Mouse (Mus musculus) intestine, embryonic 14.5 days (tissue): ENCODE data around the gene Hoxc4. TPM values are rescaled to one million over a fixed set of nuclear protein-coding genes. Genes with fewer than 3 reads are reported as not detected.

ENCODE experiments used
- ATAC-seq: fragments of 200-750 bp; cut with Nextera tagmentation; replicated peaks from 2 replicates; pipeline ENCODE4 v1.8.0; 2017; ENCODE audit warnings: low read depth, moderate number of reproducible peaks, moderate TSS enrichment, moderate library complexity; ENCODE audit not compliant: low FRiP score, low TSS enrichment
- DNase-seq: peaks from one replicate; pipeline ENCODE4 v3.0.0-alpha.2; 2018; ENCODE audit warnings: low spot score
- H3K27ac ChIP-seq: fragments of 300-500 bp; sonication (generic); 2 replicates; pipeline ENCODE4 v1.5.1; 2014; ENCODE audit warnings: low read depth, mild to moderate bottlenecking, control low read depth
- H3K27me3 ChIP-seq: fragments of 300-500 bp; sonication (generic); replicated peaks from 2 replicates; pipeline ENCODE4 v1.6.1; 2014; ENCODE audit warnings: low read length, control low read depth; ENCODE audit not compliant: control insufficient read depth, insufficient read depth
- H3K36me3 ChIP-seq: fragments of 300-500 bp; sonication (generic); 2 replicates; pipeline ENCODE4 v1.6.1; 2014; ENCODE audit warnings: low read length, control low read depth; ENCODE audit not compliant: control insufficient read depth, insufficient read depth
- H3K4me1 ChIP-seq: fragments of 300-500 bp; sonication (generic); replicated peaks from 2 replicates; pipeline ENCODE4 v1.6.1; 2014; ENCODE audit warnings: low read length, control low read depth, mixed read lengths; ENCODE audit not compliant: control insufficient read depth, insufficient read depth
- H3K4me2 ChIP-seq: fragments of 300-500 bp; sonication (generic); 2 replicates; pipeline ENCODE4 v1.6.1; 2014; ENCODE audit warnings: low read length
- H3K4me3 ChIP-seq: fragments of 300-500 bp; sonication (generic); 2 replicates; pipeline ENCODE4 v1.5.1; 2014; ENCODE audit warnings: low read depth, low read length, control low read depth, mixed read lengths
- H3K9ac ChIP-seq: fragments of 300-500 bp; sonication (generic); 2 replicates; pipeline ENCODE4 v1.6.1; 2014; ENCODE audit warnings: mild to moderate bottlenecking, low read length
- H3K9me3 ChIP-seq: fragments of 300-500 bp; sonication (generic); 2 replicates; pipeline ENCODE4 v1.6.1; 2016; ENCODE audit warnings: low read length, control low read depth; ENCODE audit not compliant: control insufficient read depth
- WGBS: fragments of 180-500 bp; shearing (Covaris S2); extraction: QIAGEN DNeasy Blood & Tissue Kit; methylation state at CpG from one replicate; pipeline ENCODE4 v1.1.7; 2014; 5-methylcytosine and 5-hydroxymethylcytosine counted together
- polyA plus RNA-seq: library from polyadenylated mRNA; unstranded; fragments of >200 nt; fragmentation: Nextera tagmentation; extraction: Ambion mirVana; gene quantifications from 2 replicates; pipeline ENCODE4 v1.2.1, GENCODE M21; 2014

Gene Hoxc4
- polyA plus RNA-seq = 14.6 and 15.6 TPM in 2 replicates

- ATAC-seq = no peak
- DNase-seq = no peak
- Histone ChIP-seq H3K4me2 (peak within 1 kb of the TSS; percentile 32), H3K4me3 (no peak within 1 kb of the TSS), H3K4me1 (peaks cover 19% of the 10 kb centered on the region), H3K9me3 (no peaks in the 10 kb centered on the region), H3K36me3 (no peaks in the 10 kb centered on the region), H3K27me3 (peaks cover 89% of the 10 kb centered on the region), H3K27ac (peak within 1 kb of the TSS; percentile 71), H3K9ac (0 out of 2 replicates have a peak within 1 kb of the TSS, but pooled peaks have one; percentile 4)
- WGBS = 32% methylated on average over 9 of the region's 9 CpGs
Measured at GRCm38 (mm10) chr15:103018636-103019035, at the start of gene Hoxc4. Gene Hoxc4, plus strand, starts transcription at chr15:103018934.

- H3K4me1 ChIP-seq = no peaks in the 10 kb centered on the region
- DNase-seq = no peak
- H3K9ac ChIP-seq = no peak overlapping the region
- H3K27ac ChIP-seq = no peak overlapping the region
- peaks cover 98% of the 10 kb centered on the region for H3K27me3 ChIP-seq
- H3K4me3 ChIP-seq = 0 out of 2 replicates have a peak overlapping the region, but pooled peaks have one; percentile 2
- H3K4me2 ChIP-seq = no peak overlapping the region
- WGBS = 38% methylated on average over 1 of the region's 1 CpGs
- no peak for ATAC-seq
- no peaks in the 10 kb centered on the region for H3K9me3 ChIP-seq
- no peaks in the 10 kb centered on the region for H3K36me3 ChIP-seq
Measured at GRCm38 (mm10) chr15:102969296-102969695, 49.4 kb upstream of the Hoxc4 start.

- H3K36me3 ChIP-seq = no peaks in the 10 kb centered on the region
- DNase-seq (no peak), ATAC-seq (no peak)
- no peak overlapping the region for H3K9ac ChIP-seq
- peaks cover 98% of the 10 kb centered on the region for H3K27me3 ChIP-seq
- H3K4me1 ChIP-seq = no peaks in the 10 kb centered on the region
- no peaks in the 10 kb centered on the region for H3K9me3 ChIP-seq
- WGBS = under 1% methylated on average over 12 of the region's 12 CpGs
- H3K27ac ChIP-seq = no peak overlapping the region
- no peak overlapping the region for H3K4me2 ChIP-seq
- H3K4me3 ChIP-seq = no peak overlapping the region
Measured at GRCm38 (mm10) chr15:102970740-102971139, 48.0 kb upstream of the Hoxc4 start.

GRCm38 (mm10) chr15:102972254-102972653 is 46.5 kb upstream of the Hoxc4 start:
- WGBS = 3% methylated on average over 21 of the region's 21 CpGs
- H3K4me3 ChIP-seq = no peak overlapping the region
- no peak overlapping the region for H3K27ac ChIP-seq

GRCm38 (mm10) chr15:102972753-102973152 is 46.0 kb upstream of the Hoxc4 start:
- ATAC-seq (no peak), DNase-seq (no peak)
- Histone ChIP-seq H3K4me2 (peak overlapping the region; percentile 14; the same call in 1 of the 2 replicates), H3K4me1 (no peaks in the 10 kb centered on the region), H3K36me3 (no peaks in the 10 kb centered on the region), H3K9me3 (no peaks in the 10 kb centered on the region), H3K27me3 (peaks cover 98% of the 10 kb centered on the region), H3K4me3 (no peak overlapping the region), H3K27ac (no peak overlapping the region), H3K9ac (no peak overlapping the region)
- WGBS = 3% methylated on average over 6 of the region's 6 CpGs

More at GRCm38 (mm10) chr15:102972254-102972653, 46.5 kb upstream of the Hoxc4 start:
- Histone ChIP-seq H3K9me3 (no peaks in the 10 kb centered on the region), H3K4me1 (no peaks in the 10 kb centered on the region), H3K9ac (no peak overlapping the region), H3K36me3 (no peaks in the 10 kb centered on the region), H3K27me3 (peaks cover 98% of the 10 kb centered on the region), H3K4me2 (peak overlapping the region; percentile 14; the same call in 1 of the 2 replicates)
- DNase-seq (no peak), ATAC-seq (no peak)

GRCm38 (mm10) chr15:102975034-102975433 is 43.7 kb upstream of the Hoxc4 start:
- 7% methylated on average over 7 of the region's 7 CpGs for WGBS
- Histone ChIP-seq H3K36me3 (no peaks in the 10 kb centered on the region), H3K27ac (no peak overlapping the region), H3K4me3 (0 out of 2 replicates have a peak overlapping the region, but pooled peaks have one; percentile 12), H3K4me2 (0 out of 2 replicates have a peak overlapping the region, but pooled peaks have one; percentile 4), H3K27me3 (peaks cover 100% of the 10 kb centered on the region), H3K9ac (no peak overlapping the region), H3K4me1 (no peaks in the 10 kb centered on the region), H3K9me3 (no peaks in the 10 kb centered on the region)
- no peak for ATAC-seq
- no peak for DNase-seq

- DNase-seq (peak; percentile 74), ATAC-seq (no peak)
- H3K27ac ChIP-seq = no peak overlapping the region
- no peaks in the 10 kb centered on the region for H3K36me3 ChIP-seq
- 0 out of 2 replicates have a peak overlapping the region, but pooled peaks have one; percentile 12 for H3K4me3 ChIP-seq
- H3K27me3 ChIP-seq = peaks cover 100% of the 10 kb centered on the region
- no peak overlapping the region for H3K9ac ChIP-seq
- no peaks in the 10 kb centered on the region for H3K4me1 ChIP-seq
- H3K9me3 ChIP-seq = no peaks in the 10 kb centered on the region
- peak overlapping the region; percentile 36 for H3K4me2 ChIP-seq
- 1% methylated on average over 21 of the region's 21 CpGs for WGBS
Measured at GRCm38 (mm10) chr15:102975688-102976111, 43.0 kb upstream of the Hoxc4 start.

- no peak within 1 kb of the TSS for H3K9ac ChIP-seq
- under 1% methylated on average over 15 of the region's 20 CpGs for WGBS
Measured at GRCm38 (mm10) chr15:102976171-102976570, 42.6 kb upstream of the Hoxc4 start, which contains the start of gene Hoxc9. Gene Hoxc9, plus strand, starts transcription at chr15:102976439.

More at GRCm38 (mm10) chr15:102976171-102976570, 42.6 kb upstream of the Hoxc4 start, which contains the start of gene Hoxc9:
- Histone ChIP-seq H3K4me2 (peak within 1 kb of the TSS; percentile 36), H3K9me3 (no peaks in the 10 kb centered on the region), H3K27ac (no peak within 1 kb of the TSS), H3K4me3 (peak within 1 kb of the TSS; percentile 12), H3K27me3 (peaks cover 100% of the 10 kb centered on the region), H3K4me1 (no peaks in the 10 kb centered on the region), H3K36me3 (no peaks in the 10 kb centered on the region)
- ATAC-seq (no peak), DNase-seq (no peak)
